Mouse (Mus musculus): ENCODE results near the gene Prkce.

The Prkce gene

DNA sequence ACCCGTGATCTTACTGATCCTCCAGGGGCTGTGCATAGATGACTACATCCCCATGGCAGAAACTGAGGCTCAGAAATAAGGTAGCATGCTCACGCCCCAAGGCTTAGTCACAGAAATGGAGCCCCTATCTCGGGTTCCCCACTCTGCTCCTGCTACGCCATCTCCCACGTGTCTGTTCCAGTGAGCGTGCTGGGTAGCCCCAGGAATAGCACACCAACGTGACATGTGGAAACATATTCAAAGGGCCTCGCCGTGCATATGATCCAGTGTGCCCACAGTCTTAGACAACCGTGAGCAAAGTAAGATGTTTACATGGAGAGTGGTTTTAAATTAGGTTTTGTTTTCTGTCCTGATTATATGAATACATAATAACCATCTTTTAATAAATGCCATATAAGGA lies 315.1 kb downstream of the Prkce start:
- DNase-seq (ENCODE audit: low spot score in 2 of 2): no peak

- peak; percentile 71 to 77 for DNase-seq (ENCODE audit: low spot score in 2 of 2)
These were observed 316.6 kb downstream of the Prkce start for GRCm38 (mm10) chr17:86484087-86484737.

DNA sequence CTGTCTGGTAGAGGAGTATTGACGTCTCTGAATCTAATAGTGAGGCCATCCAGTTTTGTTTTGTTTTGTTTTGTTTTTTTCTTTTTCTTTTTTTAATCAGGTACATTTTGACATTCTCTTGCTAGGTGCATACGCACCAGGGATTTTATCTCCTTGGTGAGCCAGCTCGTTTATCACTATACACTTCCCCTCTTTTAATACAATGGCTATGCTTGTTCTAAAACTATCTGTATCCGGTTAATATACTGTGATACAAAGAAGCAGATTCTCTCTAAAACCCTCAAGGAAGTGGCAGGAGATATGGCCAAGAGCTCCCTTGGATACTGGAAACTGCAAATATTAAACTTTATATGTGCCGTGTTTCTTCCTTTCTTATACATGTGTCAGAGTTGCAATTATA lies 319.1 kb downstream of the Prkce start:
- DNase-seq (ENCODE audit: low spot score in 2 of 2): no peak

DNA sequence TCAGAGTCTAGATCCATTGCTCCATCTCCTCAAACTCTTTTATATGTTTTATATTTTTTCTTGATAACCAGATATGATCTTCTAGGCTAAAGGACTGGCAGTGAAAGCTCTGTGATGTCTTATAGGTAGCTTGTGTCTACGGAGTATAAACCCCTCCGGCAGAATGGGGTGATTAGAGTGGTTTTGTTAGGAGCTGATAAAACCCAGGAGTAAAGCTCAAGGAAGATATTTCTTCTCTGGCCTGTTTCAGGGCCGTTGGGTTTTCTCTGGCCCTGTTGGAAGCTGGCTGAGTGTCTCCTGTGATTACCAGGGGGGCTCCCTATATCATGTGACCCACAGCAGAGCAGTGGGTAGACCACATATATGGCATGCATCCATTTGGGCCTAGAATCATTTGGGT lies 319.9 kb downstream of the Prkce start:
- no peak for DNase-seq (ENCODE audit: low spot score in 2 of 2)

DNA sequence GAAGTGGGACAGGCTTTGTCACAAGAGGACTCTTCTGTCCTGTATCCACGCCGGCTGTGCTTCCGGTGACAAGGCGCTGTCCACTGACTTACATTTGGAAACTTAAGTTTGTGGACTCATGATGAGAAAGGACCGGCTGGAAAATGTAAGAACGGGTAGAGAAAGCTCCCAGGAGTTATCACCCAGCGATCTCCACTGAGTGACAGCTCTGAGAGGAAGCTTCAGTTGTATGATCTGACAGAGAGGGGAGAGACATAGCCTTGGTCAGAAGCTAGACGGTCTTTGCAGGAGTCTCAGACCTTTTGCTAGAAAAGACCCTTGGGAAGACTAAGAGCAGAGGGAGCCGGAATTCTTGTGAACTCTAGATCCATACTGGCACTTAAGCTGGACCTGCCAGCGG lies 322.2 kb downstream of the Prkce start:
- DNase-seq (ENCODE audit: low spot score in 2 of 2): no peak

DNA sequence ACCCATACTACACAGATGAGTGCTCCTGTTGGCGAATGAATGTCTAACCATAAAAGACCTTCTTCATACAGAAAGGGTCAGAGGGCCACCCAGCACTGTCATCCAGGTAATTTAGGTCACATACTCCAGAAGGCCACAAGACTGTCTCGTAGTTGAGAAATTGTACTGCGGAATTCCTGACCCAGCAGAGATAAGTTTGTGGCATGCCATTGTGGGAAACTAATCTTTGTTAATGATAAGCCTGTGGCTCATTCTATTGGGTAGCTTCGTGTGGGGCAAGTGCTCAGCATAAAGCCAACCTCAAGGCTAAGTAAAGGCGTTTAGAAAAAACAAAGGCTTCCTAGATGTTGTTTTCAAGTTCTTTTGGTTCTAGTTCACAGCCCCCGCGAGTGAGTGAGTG lies 324.8 kb downstream of the Prkce start:
- DNase-seq (ENCODE audit: low spot score in 2 of 2): no peak

GRCm38 (mm10) chr17:86493891-86494420 lies 326.4 kb downstream of the Prkce start:
- DNase-seq (ENCODE audit: low spot score in 2 of 2): no peak

DNA sequence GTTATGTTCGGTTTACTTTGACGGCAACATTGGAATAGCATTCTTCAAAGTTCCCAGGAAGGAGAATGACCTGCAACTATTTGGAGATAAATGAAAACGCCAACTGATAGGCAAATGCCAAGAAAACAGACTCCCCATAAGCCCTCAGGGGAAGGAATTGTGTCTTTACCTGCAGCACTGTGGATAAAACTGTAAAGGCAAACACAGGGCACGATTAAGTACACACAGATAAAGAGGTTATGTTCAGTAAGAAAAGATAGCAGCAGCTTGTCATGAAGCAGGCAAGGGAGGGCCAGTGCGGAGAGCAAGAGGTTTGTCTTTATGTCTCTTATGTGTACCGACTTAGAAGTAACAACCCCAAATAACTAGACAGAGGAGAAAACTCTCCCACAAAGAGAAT lies 326.9 kb downstream of the Prkce start:
- no peak for DNase-seq (ENCODE audit: low spot score in 2 of 2)

DNA sequence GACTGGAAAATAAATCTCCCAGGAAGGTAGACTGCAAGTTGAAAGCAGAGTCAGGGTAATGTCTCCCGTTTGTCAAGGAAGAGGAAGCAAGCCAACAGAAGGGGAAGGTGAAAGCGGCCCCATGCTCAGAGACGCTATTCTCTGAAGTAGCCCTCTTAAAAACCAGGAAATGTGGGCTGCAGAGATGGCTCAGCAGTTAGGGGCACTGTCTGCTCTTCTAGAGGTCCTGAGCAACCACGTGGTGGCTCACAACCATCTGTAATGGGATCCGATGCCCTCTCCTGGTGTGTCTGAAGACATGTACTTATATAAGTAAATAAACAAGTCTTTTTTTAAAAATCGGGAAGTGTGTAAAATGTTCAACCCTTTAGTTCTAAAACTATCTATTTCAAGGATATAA lies 327.3 kb downstream of the Prkce start:
- no peak for DNase-seq (ENCODE audit: low spot score in 2 of 2)

- DNase-seq (ENCODE audit: low spot score in 2 of 2): no peak
These were observed 328.7 kb downstream of the Prkce start for GRCm38 (mm10) chr17:86496123-86496771.

DNA sequence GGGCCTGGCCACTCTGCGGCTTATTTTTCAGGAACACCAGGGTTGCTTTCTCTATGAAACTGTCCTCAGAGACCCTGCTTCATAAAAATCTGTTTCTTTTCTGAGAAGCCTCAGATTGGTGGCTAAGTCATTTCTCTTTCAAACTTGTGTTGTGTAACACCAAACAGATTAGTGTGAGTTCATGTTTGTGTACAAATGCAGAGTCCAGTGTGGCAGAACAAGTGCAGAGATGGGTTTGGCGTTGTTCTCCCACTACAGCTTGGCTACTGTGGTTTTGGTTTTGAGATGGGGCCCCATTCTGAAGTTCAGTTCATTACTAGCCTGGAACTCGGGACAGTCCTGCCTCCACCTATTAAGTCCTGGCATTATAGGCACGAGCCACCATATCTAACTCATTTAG lies 329.7 kb downstream of the Prkce start:
- DNase-seq (ENCODE audit: low spot score in 2 of 2): no peak

DNA sequence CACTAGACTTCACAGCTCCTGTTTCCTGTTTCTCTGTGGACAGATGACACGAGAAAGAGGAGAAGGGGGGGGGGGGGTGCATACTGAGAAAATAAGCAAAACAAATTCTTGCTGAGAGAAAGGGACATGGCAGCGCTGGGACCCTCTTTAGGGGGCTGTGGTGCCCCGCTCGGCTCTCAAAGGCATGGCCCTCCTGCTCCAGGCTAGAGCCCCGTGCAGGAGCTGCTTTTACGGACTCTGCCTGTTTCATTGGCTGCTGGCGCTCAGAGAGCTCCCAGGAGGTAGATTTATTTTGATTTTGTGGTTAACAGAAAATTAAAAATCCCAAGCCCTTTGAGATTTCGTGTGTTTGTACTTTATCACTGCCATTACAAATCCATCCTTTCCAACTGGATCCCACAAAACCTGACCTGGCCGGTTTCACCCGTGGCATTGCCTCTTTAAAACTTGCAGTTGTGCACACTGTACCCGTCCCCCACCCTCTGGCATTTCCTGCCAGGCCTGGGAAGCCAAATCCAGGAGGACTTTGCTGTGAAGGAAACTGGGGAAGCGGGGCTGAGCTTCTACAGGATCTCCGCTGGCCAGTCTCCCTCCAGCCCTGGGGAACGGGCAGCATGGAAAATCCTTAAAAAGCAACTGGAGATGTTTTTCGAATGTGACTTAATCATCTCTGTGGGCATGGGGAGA lies 331.9 kb downstream of the Prkce start:
- DNase-seq (ENCODE audit: low spot score in 2 of 2): no peak

DNA sequence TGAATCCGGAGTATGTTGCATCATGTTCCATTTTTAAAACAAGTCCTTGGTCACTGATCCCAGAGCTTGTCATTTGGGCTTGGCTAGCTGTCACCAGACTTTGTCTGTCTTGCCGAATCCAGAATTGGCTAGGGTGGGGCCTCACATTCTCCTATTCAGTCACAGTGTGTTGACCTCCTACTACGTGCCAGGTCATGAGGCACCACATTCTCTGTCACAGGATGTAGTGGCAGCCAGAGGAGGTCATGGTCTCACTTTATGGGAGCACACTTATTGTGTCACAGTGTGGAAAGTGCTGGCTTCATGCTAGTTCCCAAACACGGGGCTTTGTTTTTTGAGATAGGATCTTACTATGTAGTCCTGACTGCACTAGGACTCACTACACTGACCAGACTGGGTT lies 333.8 kb downstream of the Prkce start:
- no peak for DNase-seq (ENCODE audit: low spot score in 2 of 2)

DNA sequence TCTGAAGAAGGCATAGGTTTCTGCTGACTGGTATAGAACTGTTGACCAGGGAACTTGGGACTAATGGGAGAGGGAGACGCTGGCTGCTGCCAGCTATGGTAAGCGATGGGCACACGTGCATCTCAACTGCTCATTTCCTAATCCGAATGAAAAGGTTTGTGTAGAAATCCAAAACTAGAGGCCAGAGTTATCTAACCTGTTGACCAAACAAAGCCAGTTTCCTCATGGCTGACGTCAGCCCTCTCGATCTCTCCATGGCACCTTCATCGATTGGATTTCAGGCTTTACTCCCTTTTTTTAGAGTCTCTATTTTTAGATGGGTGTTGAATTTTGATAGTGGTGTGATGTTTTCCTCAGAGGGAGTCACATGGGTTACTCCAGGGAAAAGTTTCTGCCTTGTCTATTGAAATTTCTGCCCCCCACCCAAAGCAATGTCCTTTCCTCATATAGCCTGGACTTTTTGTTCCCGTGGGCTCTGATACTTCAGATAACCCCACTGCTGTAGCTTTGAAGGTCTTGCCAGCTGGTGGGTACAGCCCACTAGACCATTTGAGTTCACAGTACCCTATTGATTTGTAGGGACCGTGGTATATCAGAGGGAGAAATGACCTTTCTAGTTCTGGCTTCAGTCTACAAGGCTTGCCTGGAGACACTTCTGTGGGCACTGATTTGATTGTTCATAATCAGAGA lies 335.8 kb downstream of the Prkce start:
- no peak for DNase-seq (ENCODE audit: low spot score in 2 of 2)

- no peak for DNase-seq (ENCODE audit: low spot score in 2 of 2)
These were observed 337.6 kb downstream of the Prkce start, which contains the start of gene Gm10309 for GRCm38 (mm10) chr17:86505183-86505631. Gm10309 (minus strand) TSS chr17:86505232.

- DNase-seq (ENCODE audit: low spot score in 2 of 2): no peak
These were observed 339.3 kb downstream of the Prkce start for GRCm38 (mm10) chr17:86506881-86507280.

DNA sequence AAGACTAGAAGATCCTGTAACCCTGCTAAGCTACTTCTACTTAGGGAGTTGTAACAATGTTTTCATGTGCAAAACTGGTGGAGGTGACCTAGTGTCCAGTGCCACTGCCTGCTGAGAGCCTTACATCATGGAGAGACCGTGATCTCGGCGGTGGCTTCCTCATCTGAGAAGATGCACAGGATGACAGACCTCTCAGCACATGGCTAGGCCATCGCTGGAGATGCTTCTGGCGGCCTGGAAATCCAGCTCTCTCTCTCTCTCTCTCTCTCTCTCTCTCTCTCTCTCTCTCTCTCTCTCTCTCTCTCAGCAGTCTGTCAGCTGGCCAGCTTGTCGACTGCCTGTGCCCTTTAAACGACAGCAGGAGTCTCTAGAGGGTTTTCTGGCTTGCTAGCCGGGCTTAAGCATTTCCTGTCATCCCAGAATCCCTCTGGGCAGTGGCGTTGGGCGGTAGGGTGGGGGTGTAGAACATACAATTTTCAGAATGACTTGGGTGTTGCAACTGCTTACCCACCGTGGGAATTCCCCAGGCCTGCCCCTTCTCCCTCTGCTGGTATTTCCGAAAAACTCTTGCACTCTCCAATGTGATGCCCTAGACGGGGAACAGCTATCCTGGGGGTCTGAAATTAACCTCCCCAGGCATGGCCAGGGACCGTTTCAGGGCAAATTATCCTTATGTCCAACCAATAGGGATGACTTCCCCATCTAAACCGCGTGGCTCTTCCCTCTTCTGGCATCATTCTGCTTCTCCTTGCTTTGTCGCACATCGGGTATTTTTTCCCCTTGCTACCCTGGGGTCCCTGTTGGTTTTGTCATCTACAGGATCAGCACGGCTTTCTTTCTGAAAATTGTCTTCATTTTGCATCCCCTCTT lies 340.0 kb downstream of the Prkce start:
- DNase-seq (ENCODE audit: low spot score in 2 of 2): no peak

DNA sequence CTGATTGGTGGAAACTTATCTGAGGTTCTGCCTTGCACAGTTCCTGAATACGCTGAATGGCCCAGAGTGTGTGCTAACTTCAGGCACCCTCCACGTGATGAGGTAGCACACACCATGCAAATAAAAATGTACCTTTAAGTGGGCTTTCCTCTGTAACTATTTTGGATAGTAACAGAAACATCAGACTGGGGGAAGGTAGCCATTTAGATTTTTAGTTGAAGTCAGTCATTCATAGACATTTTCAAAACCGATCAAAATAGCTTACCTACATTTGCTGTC lies 340.6 kb downstream of the Prkce start:
- no peak for DNase-seq (ENCODE audit: low spot score in 2 of 2)

- DNase-seq (ENCODE audit: low spot score in 2 of 2): no peak
These were observed 342.3 kb downstream of the Prkce start for GRCm38 (mm10) chr17:86509871-86510270.

DNA sequence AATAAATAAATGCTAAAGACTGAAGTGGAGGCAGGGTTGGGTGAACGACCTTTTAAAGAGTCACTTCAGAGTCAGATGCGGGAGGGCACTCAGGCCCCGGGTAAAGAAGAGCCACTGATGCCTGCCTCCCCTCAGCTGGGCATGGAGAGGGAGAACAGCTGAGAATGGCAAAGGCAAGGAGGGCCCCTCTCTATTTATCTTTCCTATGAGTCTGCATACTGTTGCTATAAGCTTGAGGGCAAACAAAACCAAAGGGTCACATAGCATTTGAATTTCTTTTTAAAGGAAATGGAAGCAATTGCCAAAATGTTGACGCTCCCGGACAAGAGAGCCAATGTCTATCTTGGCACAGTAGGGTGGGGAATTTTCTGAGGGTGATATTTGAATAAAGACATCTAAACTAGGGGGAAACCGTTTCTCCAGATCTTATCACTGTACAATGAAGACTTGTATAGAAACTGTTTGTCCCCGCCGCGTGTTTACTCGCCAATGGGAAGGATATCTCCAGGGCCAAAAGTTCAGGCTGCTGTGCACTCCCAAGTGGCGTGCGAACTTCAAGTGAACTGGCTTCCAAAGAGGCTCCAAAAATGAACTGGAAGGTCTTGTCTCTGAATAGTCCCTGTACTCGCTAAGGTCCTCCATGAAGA lies 347.5 kb downstream of the Prkce start:
- DNase-seq (ENCODE audit: low spot score in 2 of 2): no peak

- no peak for DNase-seq (ENCODE audit: low spot score in 2 of 2)
These were observed 349.0 kb downstream of the Prkce start for GRCm38 (mm10) chr17:86516630-86517029.
